Mouse (Mus musculus) liver, adult 2 months (tissue): ENCODE results near the gene Gm12394.

Experiments used
- CTCF ChIP-seq: fragments of 200-500 bp; IDR thresholded peaks from 2 replicates; pipeline ENCODE4 v1.5.1; 2011; ENCODE audit warnings: low read depth, low read length, control low read depth
- POLR2A ChIP-seq: fragments of 200-500 bp; IDR thresholded peaks from 2 replicates; pipeline ENCODE4 v1.6.1; 2011; ENCODE audit warnings: low read length, control low read depth; ENCODE audit not compliant: insufficient read depth; ENCODE audit errors: extremely low read depth

DNA sequence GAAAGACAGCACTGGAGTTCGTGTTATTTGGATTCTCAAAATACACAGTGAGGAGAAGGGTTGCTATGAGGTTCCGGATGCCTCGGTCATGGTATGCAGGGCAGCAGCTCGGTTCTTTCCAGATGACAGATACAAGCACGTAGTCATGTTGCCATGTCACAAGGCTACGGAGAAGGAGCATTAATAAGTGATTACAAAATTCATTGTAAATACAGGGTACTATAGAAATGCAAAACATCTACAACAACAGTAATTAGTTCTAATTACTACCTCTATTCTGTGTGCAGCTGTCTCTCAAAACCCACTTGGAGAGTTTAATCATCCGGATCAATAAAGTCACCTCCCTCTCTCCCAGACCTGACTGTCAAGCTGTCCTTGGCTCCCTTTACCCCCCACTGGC, 38.5 kb upstream of the Gm12394 start:
- no peak for TF ChIP-seq CTCF
- no peak for TF ChIP-seq POLR2A
